Mouse (Mus musculus) pancreas, adult 10 weeks (tissue): ENCODE measurements around the gene Cutc. TPM values are rescaled to one million over a fixed set of nuclear protein-coding genes. Genes with fewer than 3 reads are reported as not detected.

ENCODE experiments used
- polyA plus RNA-seq: library from polyadenylated mRNA; stranded (reverse); fragments of 350-450 nt; fragmentation: Illumina TruSeq; extraction: RNeasy Lipid Tissue Mini Kit (QIAGEN cat#74804); gene quantifications from one replicate; pipeline ENCODE4 v1.2.3, GENCODE M21; 2015; ENCODE audit warnings: low read depth, low replicate concordance; ENCODE audit not compliant: insufficient read depth

The Cutc gene
- polyA plus RNA-seq = 3.3 TPM

DNA sequence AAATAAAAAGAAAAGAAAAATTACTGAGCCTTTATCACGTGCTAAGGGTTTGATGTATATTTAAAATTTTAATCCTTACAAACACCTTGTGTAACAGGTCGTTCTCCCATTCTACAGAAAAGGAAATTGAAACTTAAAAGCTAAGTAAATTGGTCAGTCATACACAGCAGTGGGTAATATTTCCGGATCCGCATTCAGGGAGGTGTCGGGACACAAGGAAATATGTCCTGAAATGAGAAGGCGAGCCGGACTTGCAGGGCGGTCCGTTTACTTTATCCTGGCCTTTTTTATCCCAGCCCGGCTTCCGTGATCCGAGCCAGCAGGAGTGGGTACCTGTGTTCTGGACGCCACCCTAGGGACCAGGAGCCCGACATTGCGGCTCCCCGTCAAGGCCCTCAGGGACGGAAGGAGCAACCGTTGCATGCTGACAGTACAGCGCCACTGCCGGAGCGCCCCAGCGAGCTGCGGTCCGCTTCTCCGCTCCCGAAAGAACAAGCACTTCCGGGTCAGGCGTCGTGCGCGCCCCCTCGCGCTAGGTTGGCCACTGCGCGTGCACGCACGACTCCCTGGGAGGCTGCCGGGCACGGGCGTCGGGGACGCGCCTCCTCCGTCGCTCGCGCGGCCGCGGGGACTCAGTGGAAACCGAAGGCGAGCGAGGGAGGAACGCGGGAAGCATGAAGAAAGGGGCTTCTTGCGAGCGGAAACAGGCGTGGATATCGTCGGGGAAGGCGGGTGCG lies at the start of gene Cutc, which contains the start of gene Cox15:
TSS of gene Cutc (plus strand) at position 508 of the 737 bp plus-strand sequence.
TSS of gene Cox15 (minus strand) at position 512 of the 737 bp plus-strand sequence.

DNA sequence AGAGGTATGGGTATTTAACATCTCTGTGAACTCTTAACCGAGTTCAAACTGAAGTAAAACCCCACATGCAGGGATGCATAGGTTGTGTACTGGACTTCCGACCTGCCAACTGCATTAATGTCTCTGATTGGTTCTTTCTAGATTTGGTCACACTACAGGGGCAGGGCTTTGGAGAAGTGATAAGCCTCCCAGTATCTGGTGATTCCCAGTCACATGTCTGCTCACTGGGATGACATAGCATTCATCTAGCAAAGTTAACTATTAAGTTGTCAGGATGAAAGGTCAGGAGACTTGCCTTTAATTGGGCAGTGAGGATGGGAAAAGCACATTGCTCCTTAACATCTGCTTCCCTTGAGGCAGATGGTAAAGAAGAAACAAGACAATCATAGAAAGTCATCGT lies 29.2 kb downstream of the Cutc start, which contains the start of gene Abcc2:
TSS of gene Abcc2 (plus strand) at position 213 of the 400 bp plus-strand sequence.

Other genes with a start within 250 kb of the Cutc start
- gene Got1, start 228.4 kb upstream of the Cutc start, polyA plus RNA-seq = 9.6 TPM
- gene Nkx2-3, start 140.7 kb upstream of the Cutc start, polyA plus RNA-seq = 3.1 TPM
- 38.0 TPM for gene Slc25a28, start 78.1 kb upstream of the Cutc start, polyA plus RNA-seq
- 3.5 TPM for gene Entpd7, start 63.3 kb upstream of the Cutc start, polyA plus RNA-seq
- 2.5 TPM for gene Cox15, start within 50 bp of the Cutc start, polyA plus RNA-seq
- not detected for gene Abcc2, start 29.2 kb downstream of the Cutc start, polyA plus RNA-seq
- 5.9 TPM for gene Dnmbp, start 187.2 kb downstream of the Cutc start, polyA plus RNA-seq
- 16.4 TPM for gene Cpn1, start 233.6 kb downstream of the Cutc start, polyA plus RNA-seq